Mouse (Mus musculus): ENCODE measurements around the gene Ilf2. TPM values are rescaled to one million over a fixed set of nuclear protein-coding genes. Genes with fewer than 3 reads are reported as not detected.

Ilf2 gene
- polyA plus RNA-seq, 1 experiment from 2014 or later: 100 TPM

DNA sequence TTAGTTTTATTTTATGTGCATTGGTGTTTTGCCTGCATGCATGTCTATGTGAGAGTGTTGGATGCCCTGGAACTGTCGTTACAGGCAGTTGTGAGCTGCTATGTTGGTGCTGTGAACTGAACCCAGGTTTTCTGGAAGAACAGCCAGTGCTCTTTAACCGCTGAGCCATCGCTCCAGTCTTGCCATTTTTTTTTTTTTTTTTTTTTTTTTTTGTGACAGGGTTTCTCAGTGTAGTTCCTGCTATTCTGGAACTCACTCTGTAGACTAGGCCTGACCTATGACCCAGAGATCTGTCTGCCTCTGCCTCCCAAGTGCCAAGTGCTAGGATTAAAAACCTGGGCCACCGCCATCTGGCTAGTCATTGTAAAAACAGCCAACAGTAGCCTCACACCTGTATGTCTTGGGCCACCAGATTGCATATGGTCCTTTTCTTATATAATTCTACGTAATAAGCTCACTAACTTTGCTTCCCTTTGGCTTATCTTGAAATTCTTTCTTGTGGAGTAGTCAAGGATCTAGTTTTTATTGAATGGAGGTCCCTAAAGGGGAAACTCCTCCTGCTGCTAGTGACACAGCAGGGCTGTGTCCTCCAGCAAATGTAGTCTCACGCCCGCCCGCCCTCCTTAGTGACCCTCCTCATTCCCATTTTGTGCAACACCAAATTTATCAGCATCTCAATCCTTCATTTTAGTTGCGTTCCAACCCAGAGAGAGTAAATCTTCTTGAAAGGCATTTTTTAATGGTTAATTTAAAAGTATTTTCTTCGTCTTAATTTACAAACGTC lies 30.3 kb upstream of the Ilf2 start:
- Histone ChIP-seq H3K27ac (peak overlapping the region; percentile 53), H3K4me1 (peaks cover 19% of the 10 kb centered on the region), H3K36me3 (no peaks in the 10 kb centered on the region), H3K4me2 (peak overlapping the region; percentile 70), H3K27me3 (replicated peaks) (no peaks in the 10 kb centered on the region), H3K9ac (peak overlapping the region; percentile 50; the same call in 1 of the 2 replicates), H3K4me3 (no peak overlapping the region), H3K9me3 (replicated peaks) (no peaks in the 10 kb centered on the region)
- ATAC-seq: no peak
- 63% methylated on average over 11 of the region's 11 CpGs for WGBS (ENCODE audit: insufficient replicate concordance)

DNA sequence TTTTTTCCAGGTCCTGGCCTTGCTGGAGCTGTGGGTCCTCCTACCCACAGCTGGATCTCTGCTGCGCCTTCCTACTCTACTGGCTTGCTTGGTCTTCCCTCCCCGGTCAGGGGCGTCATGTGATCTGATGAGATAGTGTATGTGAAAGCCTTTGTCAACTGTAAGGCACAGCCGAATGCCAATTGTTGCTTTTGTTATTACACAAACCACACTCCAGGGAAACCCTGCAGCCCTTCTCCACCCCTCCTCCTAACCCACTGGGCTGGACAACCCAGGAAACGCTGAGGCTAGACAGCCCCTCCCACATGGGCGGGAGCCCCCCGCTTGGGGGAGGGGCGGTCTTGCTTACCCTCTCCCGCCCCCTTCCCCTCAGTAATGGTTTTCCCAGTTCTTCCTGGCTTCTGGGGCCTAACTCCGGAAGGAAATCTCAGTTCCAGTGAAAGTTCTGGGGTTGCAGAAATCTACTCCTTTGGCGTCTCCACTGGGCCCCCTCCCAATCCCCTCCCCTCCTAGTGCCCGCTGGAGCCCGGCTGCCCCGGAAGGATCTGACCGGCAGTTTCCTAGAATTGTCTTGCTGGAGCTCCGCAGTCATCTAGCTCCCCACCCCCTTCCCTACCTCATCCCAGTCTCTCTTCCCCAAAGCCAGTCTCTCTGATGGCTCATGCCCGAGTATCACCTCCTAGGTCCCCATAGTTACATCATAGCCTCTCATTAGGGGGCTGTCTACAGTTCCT lies 29.4 kb upstream of the Ilf2 start:
- H3K9me3 ChIP-seq (replicated peaks): no peaks in the 10 kb centered on the region
- peak overlapping the region; percentile 50 for H3K9ac ChIP-seq
- peak overlapping the region; percentile 70 for H3K4me2 ChIP-seq
- peak overlapping the region; percentile 72 for H3K27ac ChIP-seq
- peaks cover 29% of the 10 kb centered on the region for H3K4me1 ChIP-seq
- peak; percentile 79 for ATAC-seq
- H3K36me3 ChIP-seq: no peaks in the 10 kb centered on the region
- H3K4me3 ChIP-seq: peak overlapping the region; percentile 42
- WGBS (ENCODE audit: insufficient replicate concordance): 1% methylated on average over 17 of the region's 17 CpGs
- H3K27me3 ChIP-seq (replicated peaks): no peaks in the 10 kb centered on the region

DNA sequence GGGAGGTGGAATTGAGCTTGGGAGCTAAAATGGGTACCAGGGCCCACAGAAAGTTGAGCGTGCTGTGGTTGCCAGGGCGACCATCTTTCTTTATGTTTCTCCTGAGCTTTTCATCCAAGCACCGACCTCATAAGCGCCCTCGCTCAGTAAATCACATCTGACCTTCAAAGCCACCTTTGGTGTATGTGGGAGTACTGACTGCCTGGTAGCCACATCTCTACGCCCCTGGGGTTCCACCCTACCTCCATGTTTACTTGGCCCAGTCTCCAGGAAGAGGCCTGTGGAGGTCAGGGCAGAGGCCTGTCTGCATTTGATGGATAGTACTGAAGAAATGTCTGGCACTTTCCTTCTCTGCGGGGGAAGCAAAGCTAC lies 28.8 kb upstream of the Ilf2 start:
- peak overlapping the region; percentile 70 for H3K4me2 ChIP-seq
- 49% methylated on average over 7 of the region's 7 CpGs for WGBS (ENCODE audit: insufficient replicate concordance)
- no peak overlapping the region; the same call in 1 of the 2 replicates for H3K4me3 ChIP-seq
- no peaks in the 10 kb centered on the region for H3K9me3 ChIP-seq (replicated peaks)
- H3K4me1 ChIP-seq: peaks cover 33% of the 10 kb centered on the region
- peak overlapping the region; percentile 72 for H3K27ac ChIP-seq
- no peak overlapping the region for H3K9ac ChIP-seq
- ATAC-seq: no peak; the same call in 1 of the 2 replicates
- no peaks in the 10 kb centered on the region for H3K36me3 ChIP-seq
- no peaks in the 10 kb centered on the region for H3K27me3 ChIP-seq (replicated peaks)

DNA sequence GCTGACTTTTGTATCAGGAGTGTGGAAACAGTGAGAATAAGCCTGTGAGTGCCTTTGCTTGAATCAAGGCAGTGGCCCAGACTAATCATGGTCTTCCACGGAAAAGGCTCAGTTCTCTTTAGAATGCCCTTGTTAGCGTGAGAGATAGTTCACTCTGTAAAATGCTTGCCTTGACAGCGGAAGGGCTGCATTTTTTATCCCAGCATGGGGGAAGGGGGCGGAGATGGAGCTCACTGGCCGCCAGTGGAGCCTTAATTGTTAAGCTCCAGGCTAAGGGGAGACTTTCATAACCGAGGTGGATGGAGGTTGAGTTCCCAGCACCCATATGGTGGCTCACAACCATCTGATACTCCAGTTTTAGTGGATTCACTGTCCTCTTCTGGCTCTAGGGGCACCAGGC lies 27.3 kb upstream of the Ilf2 start:
- Histone ChIP-seq H3K27me3 (replicated peaks) (0 out of 2 replicates have a peak, but pooled peaks cover 4% of the 10 kb centered on the region), H3K27ac (no peak overlapping the region)
- 57% methylated on average over 6 of the region's 6 CpGs for WGBS (ENCODE audit: insufficient replicate concordance)

DNA sequence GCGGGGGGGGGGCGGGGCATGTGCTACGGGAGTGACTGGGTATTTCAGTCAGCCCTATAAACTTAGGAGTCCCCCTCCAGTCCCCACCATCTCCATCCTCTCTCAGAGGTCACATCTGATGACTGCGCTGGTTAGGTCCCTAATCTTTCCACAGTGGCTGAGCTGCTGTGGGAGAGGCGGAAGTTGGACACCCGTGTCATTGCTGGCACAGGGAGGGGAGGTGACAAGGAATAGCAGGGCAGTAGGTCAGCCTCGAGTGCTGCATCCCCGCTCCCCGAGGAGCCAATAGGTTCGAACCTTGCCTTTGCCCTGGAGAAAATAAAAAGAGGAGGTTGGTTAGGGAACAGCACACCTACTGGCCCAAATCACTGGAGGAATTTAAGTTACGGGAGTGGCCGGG lies 25.1 kb upstream of the Ilf2 start:
- Histone ChIP-seq H3K36me3 (no peaks in the 10 kb centered on the region), H3K9me3 (replicated peaks) (no peaks in the 10 kb centered on the region), H3K4me2 (peak overlapping the region; percentile 56), H3K4me3 (peak overlapping the region; percentile 31), H3K9ac (no peak overlapping the region), H3K4me1 (peaks cover 29% of the 10 kb centered on the region), H3K27ac (0 out of 2 replicates have a peak overlapping the region, but pooled peaks have one; percentile 12), H3K27me3 (replicated peaks) (peaks cover 7% of the 10 kb centered on the region; the same call in 1 of the 2 replicates)
- 22% methylated on average over 10 of the region's 12 CpGs for WGBS (ENCODE audit: insufficient replicate concordance)
- no peak for ATAC-seq

More for the DNA sequence above, 27.3 kb upstream of the Ilf2 start:
- H3K4me3 ChIP-seq: no peak overlapping the region
- no peak for ATAC-seq
- H3K4me1 ChIP-seq: peaks cover 33% of the 10 kb centered on the region
- H3K36me3 ChIP-seq: no peaks in the 10 kb centered on the region
- H3K4me2 ChIP-seq: no peak overlapping the region
- no peak overlapping the region for H3K9ac ChIP-seq
- no peaks in the 10 kb centered on the region for H3K9me3 ChIP-seq (replicated peaks)

DNA sequence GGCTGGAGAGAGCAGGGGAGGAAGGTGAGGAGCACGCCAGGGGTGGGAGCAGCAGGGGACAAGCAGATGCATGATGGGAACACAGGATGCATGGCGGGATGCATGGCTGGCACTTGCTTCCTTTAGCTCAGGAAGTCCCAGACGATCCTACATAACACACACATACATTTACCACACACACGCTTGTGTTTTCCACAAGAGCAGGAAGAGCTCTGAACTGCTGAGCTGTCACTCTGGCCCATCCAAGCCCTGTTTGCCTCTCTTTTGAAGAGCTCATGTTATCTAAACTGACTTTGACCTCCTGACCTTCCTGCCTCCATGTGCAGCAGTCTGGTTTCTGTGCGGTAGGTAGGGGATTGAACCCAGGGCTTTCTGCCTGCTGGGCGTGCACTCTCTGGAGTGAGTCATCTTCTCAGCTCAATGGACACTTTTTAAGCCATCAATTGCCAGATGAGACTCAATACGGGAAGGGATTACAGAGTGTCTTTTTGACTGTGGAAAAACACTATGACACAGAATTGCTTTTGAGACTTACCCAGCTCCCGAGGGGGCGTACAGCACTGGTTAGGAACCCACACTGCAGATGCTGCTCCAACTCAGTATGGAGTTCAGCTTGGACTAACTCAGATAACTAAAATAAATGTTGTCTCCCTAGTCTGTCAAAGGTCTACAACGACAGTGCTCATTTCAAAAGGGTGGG lies 24.4 kb upstream of the Ilf2 start:
- no peak overlapping the region for H3K9ac ChIP-seq
- H3K36me3 ChIP-seq: no peaks in the 10 kb centered on the region
- no peaks in the 10 kb centered on the region for H3K9me3 ChIP-seq (replicated peaks)
- 0 out of 2 replicates have a peak overlapping the region, but pooled peaks have one; percentile 12 for H3K27ac ChIP-seq
- H3K4me2 ChIP-seq: peak overlapping the region; percentile 56
- peaks cover 22% of the 10 kb centered on the region for H3K4me1 ChIP-seq
- ATAC-seq: peak; percentile 63
- WGBS (ENCODE audit: insufficient replicate concordance): 39% methylated on average over 10 of the region's 10 CpGs
- H3K4me3 ChIP-seq: peak overlapping the region; percentile 31
- peaks cover 12% of the 10 kb centered on the region; the same call in 1 of the 2 replicates for H3K27me3 ChIP-seq (replicated peaks)

DNA sequence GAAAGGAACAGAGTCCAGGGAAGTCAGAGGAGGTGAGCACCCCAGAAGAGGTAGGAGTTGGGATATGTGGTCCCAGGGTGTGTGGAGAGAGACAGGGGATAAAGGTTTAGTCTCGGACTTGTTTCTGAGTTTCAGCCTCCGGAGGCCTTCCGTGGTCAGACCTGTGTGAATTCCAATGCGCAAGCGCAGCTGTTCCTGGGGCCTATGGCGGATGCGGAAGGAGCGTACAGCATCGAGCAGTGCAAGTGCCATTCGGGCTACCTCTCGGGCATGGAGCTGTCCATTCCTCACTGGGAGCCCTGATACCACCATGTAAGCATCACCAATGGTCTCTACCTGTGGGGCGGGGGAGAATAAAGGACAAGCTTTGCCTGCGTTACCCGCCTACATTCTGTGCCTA lies 21.0 kb upstream of the Ilf2 start:
- no peaks in the 10 kb centered on the region for H3K9me3 ChIP-seq (replicated peaks)
- no peak overlapping the region for H3K9ac ChIP-seq
- WGBS (ENCODE audit: insufficient replicate concordance): 78% methylated on average over 14 of the region's 14 CpGs
- no peak for ATAC-seq
- no peak overlapping the region for H3K27ac ChIP-seq
- H3K4me3 ChIP-seq: no peak overlapping the region
- peaks cover 15% of the 10 kb centered on the region for H3K4me1 ChIP-seq
- peaks cover 33% of the 10 kb centered on the region for H3K27me3 ChIP-seq (replicated peaks)
- no peak overlapping the region for H3K4me2 ChIP-seq
- no peaks in the 10 kb centered on the region for H3K36me3 ChIP-seq

DNA sequence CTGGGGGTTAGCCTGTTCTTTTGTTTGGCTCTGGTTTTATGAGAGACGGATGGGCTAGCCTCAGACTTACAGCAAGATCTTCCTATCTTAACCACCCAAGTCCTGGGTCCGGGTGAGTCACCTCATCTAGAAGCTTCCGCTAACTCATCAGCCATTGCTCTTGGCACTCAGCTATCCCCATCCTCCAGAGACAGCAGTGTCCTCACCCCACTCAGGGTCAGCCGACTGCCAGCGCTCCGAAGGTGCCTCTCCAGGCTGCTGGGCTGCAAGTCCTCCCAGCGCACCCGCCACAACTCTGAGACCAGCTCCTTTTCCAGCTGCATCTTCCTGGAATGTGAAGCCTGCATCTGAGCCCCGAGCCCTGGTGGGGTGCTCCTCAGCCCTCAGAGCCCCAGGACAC lies 16.2 kb upstream of the Ilf2 start:
- H3K9me3 ChIP-seq (replicated peaks): no peaks in the 10 kb centered on the region
- H3K4me2 ChIP-seq: no peak overlapping the region
- 0 out of 2 replicates have a peak, but pooled peaks cover under 1% of the 10 kb centered on the region for H3K4me1 ChIP-seq
- ATAC-seq: no peak
- H3K36me3 ChIP-seq: no peaks in the 10 kb centered on the region
- 71% methylated on average over 9 of the region's 9 CpGs for WGBS (ENCODE audit: insufficient replicate concordance)
- H3K9ac ChIP-seq: no peak overlapping the region
- no peak overlapping the region for H3K4me3 ChIP-seq
- no peak overlapping the region for H3K27ac ChIP-seq
- H3K27me3 ChIP-seq (replicated peaks): peaks cover 76% of the 10 kb centered on the region

DNA sequence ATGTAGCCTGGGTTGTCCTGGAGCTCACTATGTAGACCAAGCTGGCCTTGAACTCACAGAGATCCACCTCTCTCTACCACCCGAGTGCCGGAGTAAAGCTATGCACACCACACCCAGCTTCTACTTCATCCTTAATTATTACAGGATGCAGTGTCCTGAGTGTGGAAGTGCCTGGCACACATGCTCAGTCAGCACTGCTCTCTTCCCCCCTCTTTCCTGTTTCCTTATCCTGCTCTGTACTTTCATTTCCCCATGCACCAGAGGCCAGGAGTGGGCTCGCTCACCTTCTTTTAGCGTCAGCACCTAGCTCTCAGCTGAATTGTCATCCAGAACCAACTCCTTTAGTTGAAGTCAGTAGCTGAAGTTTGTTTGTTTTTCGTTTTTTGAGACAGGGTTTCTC lies 15.6 kb upstream of the Ilf2 start:
- no peak overlapping the region for H3K4me2 ChIP-seq
- ATAC-seq: no peak
- H3K4me1 ChIP-seq: peaks cover 6% of the 10 kb centered on the region
- no peak overlapping the region for H3K4me3 ChIP-seq
- WGBS (ENCODE audit: insufficient replicate concordance): 58% methylated on average over 5 of the region's 5 CpGs
- H3K9ac ChIP-seq: no peak overlapping the region
- no peaks in the 10 kb centered on the region for H3K9me3 ChIP-seq (replicated peaks)
- peaks cover 82% of the 10 kb centered on the region for H3K27me3 ChIP-seq (replicated peaks)
- H3K27ac ChIP-seq: no peak overlapping the region
- H3K36me3 ChIP-seq: no peaks in the 10 kb centered on the region

DNA sequence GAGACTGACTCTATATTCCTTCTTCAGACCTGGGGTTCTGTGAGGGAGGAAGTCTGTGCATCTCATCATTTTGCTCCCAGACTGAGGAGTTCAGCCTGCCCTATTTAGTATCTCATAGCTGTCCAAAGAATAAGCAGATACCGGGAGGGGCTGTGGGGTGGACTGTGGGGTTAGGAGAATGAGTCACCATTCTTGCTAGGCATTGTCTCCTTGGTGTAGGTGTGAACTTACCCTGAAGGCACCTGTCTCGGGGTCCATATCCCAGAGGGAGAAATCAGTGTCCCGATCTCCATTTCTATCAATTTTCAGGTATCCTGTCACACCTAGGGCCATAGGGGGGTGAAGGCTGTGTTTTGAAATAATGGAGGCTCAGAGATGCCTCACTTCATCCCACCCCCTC lies 14.0 kb upstream of the Ilf2 start:
- H3K4me1 ChIP-seq: peaks cover 17% of the 10 kb centered on the region
- WGBS (ENCODE audit: insufficient replicate concordance): 70% methylated on average over 3 of the region's 3 CpGs
- H3K27ac ChIP-seq: no peak overlapping the region
- H3K27me3 ChIP-seq (replicated peaks): peaks cover 87% of the 10 kb centered on the region
- H3K36me3 ChIP-seq: no peaks in the 10 kb centered on the region
- H3K9ac ChIP-seq: no peak overlapping the region
- H3K9me3 ChIP-seq (replicated peaks): no peaks in the 10 kb centered on the region
- no peak overlapping the region for H3K4me3 ChIP-seq
- ATAC-seq: no peak
- H3K4me2 ChIP-seq: no peak overlapping the region

DNA sequence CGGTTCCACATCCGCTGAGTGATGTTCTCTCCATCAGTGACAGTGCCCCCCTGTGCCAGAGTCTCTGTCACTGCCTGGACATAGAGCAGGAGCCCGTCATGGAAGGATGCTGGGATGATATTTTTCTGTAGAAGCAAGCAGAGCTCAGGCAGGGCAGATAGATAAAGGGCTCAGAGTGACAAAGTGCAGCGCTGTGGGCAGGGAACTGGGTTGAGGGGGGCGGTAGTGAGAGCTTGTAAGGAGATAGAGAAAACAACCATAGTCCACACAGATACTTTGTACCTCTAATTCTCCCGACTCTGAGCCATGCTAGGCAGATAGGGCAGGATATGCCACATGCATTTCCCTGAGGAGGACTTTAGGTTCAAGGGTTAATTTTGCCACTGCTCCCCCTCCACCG lies 13.3 kb upstream of the Ilf2 start:
- H3K27me3 ChIP-seq (replicated peaks): peaks cover 89% of the 10 kb centered on the region
- no peak for ATAC-seq
- 32% methylated on average over 6 of the region's 7 CpGs for WGBS (ENCODE audit: insufficient replicate concordance)
- H3K9me3 ChIP-seq (replicated peaks): no peaks in the 10 kb centered on the region; the same call in 1 of the 2 replicates
- H3K27ac ChIP-seq: no peak overlapping the region
- no peak overlapping the region for H3K9ac ChIP-seq
- H3K4me2 ChIP-seq: peak overlapping the region; percentile 14; the same call in 1 of the 2 replicates
- no peaks in the 10 kb centered on the region for H3K36me3 ChIP-seq
- H3K4me3 ChIP-seq: no peak overlapping the region
- peaks cover 17% of the 10 kb centered on the region for H3K4me1 ChIP-seq

Data from liver, embryonic 12.5 days (tissue).